Mouse (Mus musculus) stomach, postnatal 0 days (tissue): Measurements from ENCODE around the gene 4930519P11Rik.

Experiments
- CTCF ChIP-seq: IDR thresholded peaks from 2 replicates; pipeline ENCODE4 v1.5.1; 2016; ENCODE audit warnings: antibody characterized with exemption, low read depth, mild to moderate bottlenecking, moderate library complexity
- EP300 ChIP-seq: optimal IDR thresholded peaks from 2 replicates; pipeline ENCODE3; 2016; ENCODE audit warnings: antibody characterized with exemption

GRCm38 (mm10) chr2:154641176-154641575, 27.9 kb upstream of the 4930519P11Rik start:
- TF ChIP-seq CTCF (no peak), EP300 (no peak)
